Mouse (Mus musculus) gastrocnemius, postnatal 10 days (tissue): ENCODE results near the gene Dnajc15. TPM values are rescaled to one million over a fixed set of nuclear protein-coding genes. Genes with fewer than 3 reads are reported as not detected.

Source experiments
- DNase-seq: peaks from one replicate; pipeline ENCODE4 v3.0.0; 2021; ENCODE audit warnings: mixed read lengths
- total RNA-seq, 2 experiments: library from RNA; stranded (reverse); gene quantifications; 2 replicates each; pipeline ENCODE4 v1.2.3; 2021

Dnajc15 gene
- total RNA-seq, 2 experiments from 2014 or later: 99.9 to 101 TPM

- no peak for DNase-seq
Observed at GRCm38 (mm10) chr14:77860841-77861560, 13.9 kb downstream of the Dnajc15 start.

- DNase-seq: no peak
Observed at GRCm38 (mm10) chr14:77859894-77860293, 15.0 kb downstream of the Dnajc15 start.

- no peak for DNase-seq
Observed at GRCm38 (mm10) chr14:77853951-77854350, 21.0 kb downstream of the Dnajc15 start.

- DNase-seq: no peak
Observed at GRCm38 (mm10) chr14:77849852-77850251, 25.1 kb downstream of the Dnajc15 start.

GRCm38 (mm10) chr14:77848349-77848748 is 26.6 kb downstream of the Dnajc15 start:
- no peak for DNase-seq

GRCm38 (mm10) chr14:77846206-77846605 is 28.7 kb downstream of the Dnajc15 start:
- no peak for DNase-seq

- DNase-seq: no peak
Observed at GRCm38 (mm10) chr14:77845479-77845878, 29.4 kb downstream of the Dnajc15 start.

- DNase-seq: no peak
Observed at GRCm38 (mm10) chr14:77840574-77840973, 34.4 kb downstream of the Dnajc15 start.

GRCm38 (mm10) chr14:77840078-77840477 is 34.8 kb downstream of the Dnajc15 start:
- DNase-seq: no peak

GRCm38 (mm10) chr14:77836794-77837193 is 38.1 kb downstream of the Dnajc15 start:
- no peak for DNase-seq

GRCm38 (mm10) chr14:77832359-77832758 is 42.6 kb downstream of the Dnajc15 start:
- DNase-seq: no peak

GRCm38 (mm10) chr14:77831936-77832335 is 43.0 kb downstream of the Dnajc15 start:
- no peak for DNase-seq

GRCm38 (mm10) chr14:77829673-77830072 is 45.3 kb downstream of the Dnajc15 start:
- no peak for DNase-seq

- no peak for DNase-seq
Observed at GRCm38 (mm10) chr14:77825891-77826290, 49.0 kb downstream of the Dnajc15 start.

GRCm38 (mm10) chr14:77825121-77825520 is 49.8 kb downstream of the Dnajc15 start:
- no peak for DNase-seq

- no peak for DNase-seq
Observed at GRCm38 (mm10) chr14:77819841-77820240, 55.1 kb downstream of the Dnajc15 start.

- DNase-seq: no peak
Observed at GRCm38 (mm10) chr14:77817561-77817960, 57.4 kb downstream of the Dnajc15 start.

- peak; percentile 39 for DNase-seq
Observed at GRCm38 (mm10) chr14:77814935-77815334, 60.0 kb downstream of the Dnajc15 start.

GRCm38 (mm10) chr14:77812890-77813289 is 62.0 kb downstream of the Dnajc15 start:
- no peak for DNase-seq

- DNase-seq: no peak
Observed at GRCm38 (mm10) chr14:77811466-77811865, 63.5 kb downstream of the Dnajc15 start.

GRCm38 (mm10) chr14:77807836-77808235 is 67.1 kb downstream of the Dnajc15 start:
- no peak for DNase-seq

- DNase-seq: no peak
Observed at GRCm38 (mm10) chr14:77806345-77806744, 68.6 kb downstream of the Dnajc15 start.

GRCm38 (mm10) chr14:77802268-77802630 is 72.7 kb downstream of the Dnajc15 start:
- DNase-seq: no peak

- DNase-seq: no peak
Observed at GRCm38 (mm10) chr14:77801571-77802267, 73.2 kb downstream of the Dnajc15 start.
